Mouse (Mus musculus) spleen, adult 2 months (tissue): ENCODE measurements around the gene Ctnna3. TPM values are rescaled to one million over a fixed set of nuclear protein-coding genes. Genes with fewer than 3 reads are reported as not detected.

ENCODE experiments used
- DNase-seq, 2 experiments: peaks; one replicate each; pipeline versions ENCODE4 v3.0.0 to v3.0.0-alpha.2; 2012 to 2021; ENCODE audit warnings: low spot score in 2 of 2, low read depth in 1 of 2
- H3K27ac ChIP-seq: fragments of 200-500 bp; 2 replicates; pipeline ENCODE4 v1.5.1; 2012; ENCODE audit warnings: low read length, inconsistent platforms; ENCODE audit not compliant: insufficient read depth
- H3K27me3 ChIP-seq: fragments of 200-500 bp; 2 replicates; pipeline ENCODE4 v1.6.1; 2012; ENCODE audit warnings: mild to moderate bottlenecking, moderate library complexity, low read length, inconsistent platforms; ENCODE audit not compliant: control insufficient read depth, insufficient read depth
- H3K36me3 ChIP-seq: fragments of 200-500 bp; 2 replicates; pipeline ENCODE4 v1.6.1; 2012; ENCODE audit warnings: mild to moderate bottlenecking, low read length, inconsistent platforms; ENCODE audit not compliant: control insufficient read depth, insufficient read depth
- H3K4me1 ChIP-seq: fragments of 200-500 bp; 2 replicates; pipeline ENCODE4 v1.6.1; 2011; ENCODE audit warnings: inconsistent platforms; ENCODE audit not compliant: control insufficient read depth, insufficient read depth, insufficient read length
- H3K4me3 ChIP-seq: fragments of 200-500 bp; 2 replicates; pipeline ENCODE4 v1.5.1; 2011; ENCODE audit warnings: mild to moderate bottlenecking, inconsistent platforms; ENCODE audit not compliant: insufficient read depth, insufficient read length; ENCODE audit errors: extremely low read depth
- CTCF ChIP-seq: fragments of 200-500 bp; IDR thresholded peaks from 2 replicates; pipeline ENCODE4 v1.5.1; 2011; ENCODE audit warnings: mild to moderate bottlenecking, inconsistent platforms; ENCODE audit not compliant: insufficient read depth, insufficient read length, insufficient replicate concordance; ENCODE audit errors: extremely low read depth
- POLR2A ChIP-seq: fragments of 200-500 bp; IDR thresholded peaks from 2 replicates; pipeline ENCODE4 v1.6.1; 2011; ENCODE audit warnings: low read depth, low read length, inconsistent platforms
- WGBS: fragments of 180-500 bp; shearing (Covaris S2); methylation state at CpG from one replicate; pipeline ENCODE4 v1.1.7; 2018; 5-methylcytosine and 5-hydroxymethylcytosine counted together
- polyA plus RNA-seq: library from polyadenylated mRNA; depleted of rRNA; stranded (reverse); fragments of >200 nt; gene quantifications from 2 replicates; pipeline ENCODE4 v1.2.3, GENCODE M21; 2012

Gene Ctnna3
- polyA plus RNA-seq, 1 experiment: 0.07 TPM

GRCm38 (mm10) chr10:63574100-63574609 is 144.3 kb downstream of the Ctnna3 start:
- no peaks in the 10 kb centered on the region for H3K27me3 ChIP-seq
- H3K27ac ChIP-seq: no peak overlapping the region
- WGBS: 93% methylated on average over 7 of the region's 7 CpGs
- TF ChIP-seq POLR2A (no peak), CTCF (no peak)
- no peaks in the 10 kb centered on the region for H3K4me1 ChIP-seq
- no peaks in the 10 kb centered on the region for H3K36me3 ChIP-seq
- no peak overlapping the region for H3K4me3 ChIP-seq
- no peak for DNase-seq

GRCm38 (mm10) chr10:63582608-63583007 is 152.7 kb downstream of the Ctnna3 start:
- TF ChIP-seq POLR2A: no peak
- peak; percentile 75; the same call in 1 of the 2 replicates for TF ChIP-seq CTCF
- Histone ChIP-seq H3K36me3 (no peaks in the 10 kb centered on the region), H3K27me3 (no peaks in the 10 kb centered on the region), H3K4me1 (no peaks in the 10 kb centered on the region), H3K27ac (no peak overlapping the region), H3K4me3 (no peak overlapping the region)
- DNase-seq: peak in 1 of 2 experiments; percentile 42
- WGBS: 11% methylated on average over 14 of the region's 14 CpGs

GRCm38 (mm10) chr10:63583798-63584374 is 154.0 kb downstream of the Ctnna3 start:
- no peak for DNase-seq
- Histone ChIP-seq H3K36me3 (no peaks in the 10 kb centered on the region), H3K27ac (no peak overlapping the region), H3K27me3 (no peaks in the 10 kb centered on the region), H3K4me1 (no peaks in the 10 kb centered on the region), H3K4me3 (no peak overlapping the region)
- TF ChIP-seq CTCF: no peak
- TF ChIP-seq POLR2A: no peak
- WGBS: 74% methylated on average over 20 of the region's 20 CpGs

- no peaks in the 10 kb centered on the region for H3K27me3 ChIP-seq
- no peak for TF ChIP-seq POLR2A
- no peak for TF ChIP-seq CTCF
- no peaks in the 10 kb centered on the region for H3K36me3 ChIP-seq
- WGBS: 87% methylated on average over 5 of the region's 5 CpGs
- no peak overlapping the region for H3K4me3 ChIP-seq
- no peak for DNase-seq
- H3K4me1 ChIP-seq: no peaks in the 10 kb centered on the region
- no peak overlapping the region for H3K27ac ChIP-seq
Measured at GRCm38 (mm10) chr10:63599417-63599816, 169.5 kb downstream of the Ctnna3 start.

GRCm38 (mm10) chr10:63601206-63601605 is 171.3 kb downstream of the Ctnna3 start:
- H3K36me3 ChIP-seq: no peaks in the 10 kb centered on the region
- WGBS: 80% methylated on average over 2 of the region's 2 CpGs
- no peaks in the 10 kb centered on the region for H3K4me1 ChIP-seq
- H3K4me3 ChIP-seq: no peak overlapping the region
- no peaks in the 10 kb centered on the region for H3K27me3 ChIP-seq
- no peak for DNase-seq
- H3K27ac ChIP-seq: no peak overlapping the region
- TF ChIP-seq CTCF (no peak), POLR2A (no peak)

- 81% methylated on average over 1 of the region's 1 CpGs for WGBS
- Histone ChIP-seq H3K36me3 (no peaks in the 10 kb centered on the region), H3K4me3 (no peak overlapping the region), H3K27ac (no peak overlapping the region), H3K27me3 (no peaks in the 10 kb centered on the region), H3K4me1 (no peaks in the 10 kb centered on the region)
- TF ChIP-seq POLR2A (no peak), CTCF (no peak)
- no peak for DNase-seq
Measured at GRCm38 (mm10) chr10:63628546-63628945, 198.6 kb downstream of the Ctnna3 start.

- H3K4me3 ChIP-seq: no peak overlapping the region
- H3K36me3 ChIP-seq: no peaks in the 10 kb centered on the region
- no peak overlapping the region for H3K27ac ChIP-seq
- no peaks in the 10 kb centered on the region for H3K4me1 ChIP-seq
- 45% methylated on average over 1 of the region's 1 CpGs for WGBS
- DNase-seq: no peak
- no peaks in the 10 kb centered on the region for H3K27me3 ChIP-seq
- TF ChIP-seq POLR2A (no peak), CTCF (no peak)
Measured at GRCm38 (mm10) chr10:63633915-63634314, 204.0 kb downstream of the Ctnna3 start.
